Mouse (Mus musculus): ENCODE data around the gene En1.

Gene En1

GRCm38 (mm10) chr1:120600516-120601252 is 1.5 kb upstream of the En1 start:
- DNase-seq = no peak

GRCm38 (mm10) chr1:120601253-120601836 is 873 bp upstream of the En1 start:
- no peak for DNase-seq

- no peak for DNase-seq
Observed at GRCm38 (mm10) chr1:120602876-120603655, 848 bp downstream of the En1 start.

- DNase-seq = no peak
Observed at GRCm38 (mm10) chr1:120603656-120604051, 1.4 kb downstream of the En1 start.

GRCm38 (mm10) chr1:120604431-120605142 is 2.4 kb downstream of the En1 start:
- DNase-seq = no peak

- DNase-seq = no peak
Observed at GRCm38 (mm10) chr1:120605143-120605435, 2.9 kb downstream of the En1 start.

- DNase-seq = no peak
Observed at GRCm38 (mm10) chr1:120605521-120606310, 3.5 kb downstream of the En1 start.

GRCm38 (mm10) chr1:120606641-120607575 is 4.7 kb downstream of the En1 start:
- no peak for DNase-seq

GRCm38 (mm10) chr1:120607576-120608400 is 5.6 kb downstream of the En1 start:
- no peak for DNase-seq

- DNase-seq = no peak
Observed at GRCm38 (mm10) chr1:120608461-120608860, 6.2 kb downstream of the En1 start.

- DNase-seq = no peak
Observed at GRCm38 (mm10) chr1:120609611-120610010, 7.4 kb downstream of the En1 start.

GRCm38 (mm10) chr1:120613461-120614306 is 11.5 kb downstream of the En1 start:
- DNase-seq = no peak

GRCm38 (mm10) chr1:120614307-120615100 is 12.3 kb downstream of the En1 start:
- DNase-seq = no peak

- DNase-seq = no peak
Observed at GRCm38 (mm10) chr1:120615521-120615920, 13.3 kb downstream of the En1 start.

- DNase-seq = no peak
Observed at GRCm38 (mm10) chr1:120615927-120616326, 13.7 kb downstream of the En1 start.

- DNase-seq = no peak
Observed at GRCm38 (mm10) chr1:120621383-120621782, 19.2 kb downstream of the En1 start.

GRCm38 (mm10) chr1:120626930-120627621 is 24.9 kb downstream of the En1 start:
- DNase-seq = no peak

GRCm38 (mm10) chr1:120627622-120628001 is 25.4 kb downstream of the En1 start:
- DNase-seq = no peak
